Mouse (Mus musculus): ENCODE data around the gene Mrto4. TPM values are rescaled to one million over a fixed set of nuclear protein-coding genes. Genes with fewer than 3 reads are reported as not detected.
"Not testable (repeated sequence)": the region's sequence is repeated elsewhere in the genome, so short reads cannot be mapped to it uniquely, and the experiment has no call there.

Gene Mrto4
- polyA plus RNA-seq (2012; rRNA removed) (59.0 and 66.7 TPM in 2 replicates), polyA plus RNA-seq (2014; fragmentation: Nextera tagmentation; extraction: Ambion mirVana) (92.1 and 106 TPM in 2 replicates)

- Histone ChIP-seq H3K4me1 (ENCODE audit: control insufficient read depth, insufficient read depth, low read length) (peaks cover 9% of the 10 kb centered on the region), H3K4me2 (replicated peaks; ENCODE audit: low read depth, low read length, severe bottlenecking) (peak within 1 kb of the TSS; percentile 94), H3K36me3 (ENCODE audit: control insufficient read depth, insufficient read depth, low read length) (peaks cover 54% of the 10 kb centered on the region), H3K27ac (replicated peaks; ENCODE audit: low read depth, low read length) (peak within 1 kb of the TSS; percentile 95), H3K9me3 (ENCODE audit: control insufficient read depth, low read length) (no peaks in the 10 kb centered on the region), H3K9ac (ENCODE audit: low read depth, low read length, severe bottlenecking) (peak within 1 kb of the TSS; percentile 95), H3K4me3 (replicated peaks; ENCODE audit: low read length) (peak within 1 kb of the TSS; percentile 68), H3K27me3 (ENCODE audit: control insufficient read depth, insufficient read depth, low read length) (no peaks in the 10 kb centered on the region)
- peak; percentile 95 for ATAC-seq (ENCODE audit: low FRiP score, low read depth)
- no peak; the same call in 1 of the 2 replicates for TF ChIP-seq POLR2A (IDR thresholded peaks at IDR 0.05; ENCODE audit: borderline replicate concordance, extremely low read depth, insufficient read depth, insufficient read length)
- WGBS, result under 1% methylated on average over 61 of the region's 64 CpGs
- peak; percentile 85 for DNase-seq (ENCODE audit: low spot score)
These were observed at the start of gene Mrto4, which contains the start of the genes Emc1 and Ubr4 for GRCm38 (mm10) chr4:139351931-139352711. TSS of gene Mrto4 (minus strand) at chr4:139352576. TSS of gene Emc1 (plus strand) at chr4:139352587. TSS of gene Ubr4 (plus strand) at chr4:139352609.

- DNase-seq (ENCODE audit: low spot score) (no peak), ATAC-seq (ENCODE audit: low FRiP score, low read depth) (no peak)
- Histone ChIP-seq H3K4me2 (replicated peaks; ENCODE audit: low read depth, low read length, severe bottlenecking) (no peak overlapping the region), H3K27me3 (ENCODE audit: control insufficient read depth, insufficient read depth, low read length) (no peaks in the 10 kb centered on the region), H3K9ac (ENCODE audit: low read depth, low read length, severe bottlenecking) (no peak overlapping the region), H3K27ac (replicated peaks; ENCODE audit: low read depth, low read length) (no peak overlapping the region), H3K4me1 (ENCODE audit: control insufficient read depth, insufficient read depth, low read length) (no peaks in the 10 kb centered on the region), H3K36me3 (ENCODE audit: control insufficient read depth, insufficient read depth, low read length) (peaks cover 95% of the 10 kb centered on the region), H3K4me3 (replicated peaks; ENCODE audit: low read length) (no peak overlapping the region), H3K9me3 (ENCODE audit: control insufficient read depth, low read length) (no peaks in the 10 kb centered on the region)
- TF ChIP-seq POLR2A (IDR thresholded peaks at IDR 0.05; ENCODE audit: borderline replicate concordance, extremely low read depth, insufficient read depth, insufficient read length), result no peak
- 75% methylated on average over 5 of the region's 5 CpGs for WGBS
These were observed 48.1 kb upstream of the Mrto4 start for GRCm38 (mm10) chr4:139400487-139400886.

- DNase-seq (ENCODE audit: low spot score) (no peak), ATAC-seq (ENCODE audit: low FRiP score, low read depth) (no peak)
- H3K27ac ChIP-seq (replicated peaks; ENCODE audit: low read depth, low read length), result no peak overlapping the region
- no peaks in the 10 kb centered on the region for H3K4me1 ChIP-seq (ENCODE audit: control insufficient read depth, insufficient read depth, low read length)
- WGBS, result 59% methylated on average over 2 of the region's 2 CpGs
- no peak for TF ChIP-seq POLR2A (IDR thresholded peaks at IDR 0.05; ENCODE audit: borderline replicate concordance, extremely low read depth, insufficient read depth, insufficient read length)
- no peak overlapping the region for H3K4me3 ChIP-seq (replicated peaks; ENCODE audit: low read length)
- H3K9ac ChIP-seq (ENCODE audit: low read depth, low read length, severe bottlenecking), result no peak overlapping the region
- H3K27me3 ChIP-seq (ENCODE audit: control insufficient read depth, insufficient read depth, low read length), result no peaks in the 10 kb centered on the region
- no peaks in the 10 kb centered on the region for H3K9me3 ChIP-seq (ENCODE audit: control insufficient read depth, low read length)
- no peak overlapping the region for H3K4me2 ChIP-seq (replicated peaks; ENCODE audit: low read depth, low read length, severe bottlenecking)
- peaks cover 93% of the 10 kb centered on the region for H3K36me3 ChIP-seq (ENCODE audit: control insufficient read depth, insufficient read depth, low read length)
These were observed 43.1 kb upstream of the Mrto4 start for GRCm38 (mm10) chr4:139395431-139395830.

- DNase-seq (ENCODE audit: low spot score) (no peak), ATAC-seq (ENCODE audit: low FRiP score, low read depth) (no peak)
- no peak for TF ChIP-seq POLR2A (IDR thresholded peaks at IDR 0.05; ENCODE audit: borderline replicate concordance, extremely low read depth, insufficient read depth, insufficient read length)
- Histone ChIP-seq H3K9me3 (ENCODE audit: control insufficient read depth, low read length) (no peaks in the 10 kb centered on the region), H3K4me3 (replicated peaks; ENCODE audit: low read length) (no peak overlapping the region), H3K4me1 (ENCODE audit: control insufficient read depth, insufficient read depth, low read length) (no peaks in the 10 kb centered on the region), H3K27me3 (ENCODE audit: control insufficient read depth, insufficient read depth, low read length) (no peaks in the 10 kb centered on the region), H3K4me2 (replicated peaks; ENCODE audit: low read depth, low read length, severe bottlenecking) (no peak overlapping the region), H3K27ac (replicated peaks; ENCODE audit: low read depth, low read length) (no peak overlapping the region), H3K36me3 (ENCODE audit: control insufficient read depth, insufficient read depth, low read length) (peaks cover 50% of the 10 kb centered on the region), H3K9ac (ENCODE audit: low read depth, low read length, severe bottlenecking) (no peak overlapping the region)
- WGBS, result 91% methylated on average over 4 of the region's 4 CpGs
These were observed 37.2 kb upstream of the Mrto4 start for GRCm38 (mm10) chr4:139389557-139389956.

- DNase-seq (ENCODE audit: low spot score) (no peak), ATAC-seq (ENCODE audit: low FRiP score, low read depth) (no peak)
- H3K4me3 ChIP-seq (replicated peaks; ENCODE audit: low read length), result no peak overlapping the region
- H3K4me2 ChIP-seq (replicated peaks; ENCODE audit: low read depth, low read length, severe bottlenecking), result no peak overlapping the region
- 0 out of 2 replicates have a peak overlapping the region, but pooled peaks have one; percentile 8 for H3K27ac ChIP-seq (replicated peaks; ENCODE audit: low read depth, low read length)
- 67% methylated on average over 6 of the region's 6 CpGs for WGBS
- no peaks in the 10 kb centered on the region for H3K27me3 ChIP-seq (ENCODE audit: control insufficient read depth, insufficient read depth, low read length)
- no peaks in the 10 kb centered on the region for H3K9me3 ChIP-seq (ENCODE audit: control insufficient read depth, low read length)
- no peaks in the 10 kb centered on the region; the same call in 1 of the 2 replicates for H3K4me1 ChIP-seq (ENCODE audit: control insufficient read depth, insufficient read depth, low read length)
- H3K36me3 ChIP-seq (ENCODE audit: control insufficient read depth, insufficient read depth, low read length), result peaks cover 26% of the 10 kb centered on the region
- no peak overlapping the region for H3K9ac ChIP-seq (ENCODE audit: low read depth, low read length, severe bottlenecking)
- TF ChIP-seq POLR2A (IDR thresholded peaks at IDR 0.05; ENCODE audit: borderline replicate concordance, extremely low read depth, insufficient read depth, insufficient read length), result no peak
These were observed 34.5 kb upstream of the Mrto4 start for GRCm38 (mm10) chr4:139386869-139387319.

GRCm38 (mm10) chr4:139385841-139386240 is 33.5 kb upstream of the Mrto4 start:
- not testable (repeated sequence) for H3K4me1 ChIP-seq (ENCODE audit: control insufficient read depth, insufficient read depth, low read length); H3K9me3 ChIP-seq (ENCODE audit: control insufficient read depth, low read length); DNase-seq (ENCODE audit: low spot score); H3K4me2 ChIP-seq (replicated peaks; ENCODE audit: low read depth, low read length, severe bottlenecking); H3K27me3 ChIP-seq (ENCODE audit: control insufficient read depth, insufficient read depth, low read length); H3K27ac ChIP-seq (replicated peaks; ENCODE audit: low read depth, low read length); H3K4me3 ChIP-seq (replicated peaks; ENCODE audit: low read length); ATAC-seq (ENCODE audit: low FRiP score, low read depth); H3K9ac ChIP-seq (ENCODE audit: low read depth, low read length, severe bottlenecking)
- peaks cover 16% of the 10 kb centered on the region for H3K36me3 ChIP-seq (ENCODE audit: control insufficient read depth, insufficient read depth, low read length)
- WGBS, result 91% methylated on average over 5 of the region's 5 CpGs
